ENCODE assay signal across 10 mouse cellular contexts in the genomic region with DNA sequence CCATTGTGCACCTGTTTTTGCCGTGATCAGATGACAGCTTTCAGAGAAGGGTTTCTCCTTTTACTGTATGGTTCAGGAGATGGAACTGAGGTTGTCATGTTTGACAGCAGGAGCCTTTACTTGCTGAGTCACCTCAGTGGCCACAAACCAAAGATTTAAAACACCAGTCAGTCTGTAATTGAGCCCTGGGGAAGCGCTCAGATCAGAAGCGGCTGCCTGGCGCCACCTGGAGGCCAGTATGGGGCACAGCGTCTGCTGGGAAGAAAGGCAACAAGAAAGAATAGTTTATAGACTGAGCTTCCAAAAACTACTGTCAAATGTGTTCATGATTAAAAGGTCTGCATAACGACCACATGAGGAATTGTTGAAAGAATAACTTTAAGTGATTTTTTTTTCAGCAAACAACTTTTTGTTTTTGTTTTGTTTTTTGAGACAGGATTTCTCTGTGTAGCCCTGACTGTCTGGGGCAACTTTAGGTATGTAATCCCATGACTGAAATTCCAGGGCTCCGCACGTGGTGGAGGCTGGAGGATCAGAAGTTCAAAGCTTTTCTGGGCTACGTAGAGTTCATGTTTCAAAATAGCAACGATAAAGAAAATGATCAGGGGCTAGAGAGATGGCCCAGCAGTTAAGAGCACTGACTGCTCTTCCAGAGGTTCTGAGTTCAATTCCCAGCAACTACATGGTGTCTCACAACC. TPM values are rescaled to one million over a fixed set of nuclear protein-coding genes. Genes with fewer than 3 reads are reported as not detected.
A peak's percentile ranks its signal among the peaks of the same experiment; 100 is the strongest.
DNase-seq lines count a peak whose midpoint lies in the region; ATAC-seq and TF ChIP-seq lines count a peak whose summit lies in the region.
"Had no signal": no experiment of that assay in that cellular context is flagged by ENCODE, and none has a peak within 500 bp of the region (broad histone marks: within the 10 kb centered on the region; RNA-seq: fewer than 3 reads in every experiment).

No protein-coding gene starts in this region.

- H3K9me3 ChIP-seq in limb, embryonic 10.5 days (replicated peaks) = no peaks in the 10 kb centered on the region
- H3K9me3 ChIP-seq: heart, embryonic 13.5 days; stomach, embryonic 15.5 days had no signal

- ATAC-seq in Patski = peak; percentile 68

- H3K36me3 ChIP-seq in limb, embryonic 10.5 days = peaks cover 1% of the 10 kb centered on the region
- H3K36me3 ChIP-seq: stomach, embryonic 15.5 days had no signal

- 0 out of 2 replicates have a peak, but pooled peaks cover 6% of the 10 kb centered on the region for H3K4me1 ChIP-seq in limb, embryonic 10.5 days

- peak; percentile 76 to 78 for DNase-seq in left cerebral cortex, adult 18-20 months (ENCODE audit: low spot score in 2 of 2)
- no peak for DNase-seq in left cerebral cortex, adult 11 months (ENCODE audit: low spot score)
- no peak for DNase-seq in Patski (ENCODE audit: low read depth, low spot score)
- DNase-seq in cerebellum, postnatal 14 days = peak; percentile 82 to 83
- DNase-seq in heart, adult 9 months (ENCODE audit: low spot score in 2 of 2) = peak; percentile 54 to 56
- peak; percentile 82 for DNase-seq in limb, embryonic 10.5 days (ENCODE audit: low spot score)
- DNase-seq in retina, postnatal 1 day = peak; percentile 76
- DNase-seq in thymus, postnatal 4 days = peak; percentile 84

- 27% methylated on average over 10 of the region's 10 CpGs for WGBS in limb, embryonic 10.5 days

- H3K27me3 ChIP-seq in Patski = no peaks in the 10 kb centered on the region
- no peaks in the 10 kb centered on the region for H3K27me3 ChIP-seq in limb, embryonic 10.5 days (ENCODE audit: low read depth, poor library complexity, severe bottlenecking)
- H3K27me3 ChIP-seq: heart, embryonic 13.5 days; stomach, embryonic 15.5 days had no signal

- TF ChIP-seq CTCF in Patski (IDR thresholded peaks at IDR 0.05) = peak; percentile 98

- POLR2A ChIA-PET in Patski (lab: Charles Lee) = interaction anchor here (1.3 kb wide), 1 partner anchor 88 kb away, joined by 3 read pairs; no protein-coding TSS in a partner anchor

- no peak overlapping the region for H3K27ac ChIP-seq in limb, embryonic 10.5 days
- H3K27ac ChIP-seq: heart, embryonic 13.5 days; stomach, embryonic 15.5 days had no signal

- in situ Hi-C loops in Patski (cut with MboI; ENCODE audit: low pct_unique_long_range_greater_than_20kb) = loop anchor here (5.0 kb wide), 1 partner anchor 89 kb away; the partner anchor contains the start of gene Ntn5

- H3K4me3 ChIP-seq in limb, embryonic 10.5 days = no peak overlapping the region
- H3K4me3 ChIP-seq: heart, embryonic 13.5 days; stomach, embryonic 15.5 days had no signal

- CTCF ChIA-PET in Patski (lab: Charles Lee) = interaction anchor here (0.7 to 7.0 kb wide), 15 partner anchors 8 to 116 kb away, joined by 3 to 74 read pairs (median 3); partner anchors contain the start of genes Fut1 and Ntn5

RNA-seq across cellular contexts. Expression of gene Fgf21, which starts 22.0 kb away (rescaled TPM):
- not detected for total RNA-seq in left cerebral cortex, adult 18-20 months (2021)
- 0.14 TPM for polyA plus RNA-seq in Patski (2021)
- polyA plus RNA-seq in limb, embryonic 10.5 days (2016; fragmentation: Nextera tagmentation; extraction: Ambion mirVana) = not detected in 2 replicates
- polyA plus RNA-seq: heart, embryonic 13.5 days had no signal

RNA-seq across cellular contexts. Expression of gene Bcat2, which starts 23.3 kb away (rescaled TPM):
- 10 to 100 TPM; 25.3 to 26.9 TPM for total RNA-seq in left cerebral cortex, adult 18-20 months (2021)
- polyA plus RNA-seq in Patski (2021) = 57.2 TPM
- 65.8 and 68.0 TPM in 2 replicates for polyA plus RNA-seq in limb, embryonic 10.5 days (2016; fragmentation: Nextera tagmentation; extraction: Ambion mirVana)

RNA-seq across cellular contexts. Expression of gene Fut1, which starts 23.8 kb away (rescaled TPM):
- total RNA-seq in left cerebral cortex, adult 18-20 months (2021) = not detected
- 0.91 TPM for polyA plus RNA-seq in Patski (2021)
- polyA plus RNA-seq in limb, embryonic 10.5 days (2016; fragmentation: Nextera tagmentation; extraction: Ambion mirVana) = not detected in 2 replicates
- polyA plus RNA-seq: heart, embryonic 13.5 days had no signal

RNA-seq across cellular contexts. Expression of gene Izumo1, which starts 28.3 kb away (rescaled TPM):
- total RNA-seq in left cerebral cortex, adult 18-20 months (2021) = under 1 TPM in 1 of 2 experiments, not detected in 1; 0.21 TPM
- 0.12 TPM for polyA plus RNA-seq in Patski (2021)
- polyA plus RNA-seq in limb, embryonic 10.5 days (2016; fragmentation: Nextera tagmentation; extraction: Ambion mirVana) = 0.24 TPM in 1 of 2 replicates, not detected in the other

RNA-seq across cellular contexts. Expression of gene Rasip1, which starts 34.0 kb away (rescaled TPM):
- 1 to 10 TPM; 6.4 to 7.9 TPM for total RNA-seq in left cerebral cortex, adult 18-20 months (2021)
- 1.6 TPM for polyA plus RNA-seq in Patski (2021)
- polyA plus RNA-seq in limb, embryonic 10.5 days (2016; fragmentation: Nextera tagmentation; extraction: Ambion mirVana) = 8.0 and 8.3 TPM in 2 replicates

Comparison
In these comparisons a context has a peak if more than half of its experiments do, and no peak if none do; other contexts are left out.
1. DNase-seq: peak in left cerebral cortex, adult 18-20 months (2 of 2), cerebellum, postnatal 14 days (2 of 2), heart, adult 9 months (2 of 2), limb, embryonic 10.5 days (single experiment), retina, postnatal 1 day (single experiment) and thymus, postnatal 4 days (single experiment); none in left cerebral cortex, adult 11 months (single experiment) and Patski (single experiment).